Mouse (Mus musculus) CH12F3 (cell line): ENCODE data around the gene Kcnh6.
"Not testable (repeated sequence)": the region's sequence is repeated elsewhere in the genome, so short reads cannot be mapped to it uniquely, and the experiment has no call there.

Experiments used
- in situ Hi-C: fragments of 300-500 bp; cut with MboI; formaldehyde crosslinking; loops from 2 replicates; pipeline ENCODE4 v1.14.3; 2020; ENCODE audit warnings: low sequenced_read_pairs

Kcnh6 gene

GRCm38 (mm10) chr11:106060549-106060948 is 52.6 kb downstream of the Kcnh6 start:
- in situ Hi-C loops: no loop called here

DNA sequence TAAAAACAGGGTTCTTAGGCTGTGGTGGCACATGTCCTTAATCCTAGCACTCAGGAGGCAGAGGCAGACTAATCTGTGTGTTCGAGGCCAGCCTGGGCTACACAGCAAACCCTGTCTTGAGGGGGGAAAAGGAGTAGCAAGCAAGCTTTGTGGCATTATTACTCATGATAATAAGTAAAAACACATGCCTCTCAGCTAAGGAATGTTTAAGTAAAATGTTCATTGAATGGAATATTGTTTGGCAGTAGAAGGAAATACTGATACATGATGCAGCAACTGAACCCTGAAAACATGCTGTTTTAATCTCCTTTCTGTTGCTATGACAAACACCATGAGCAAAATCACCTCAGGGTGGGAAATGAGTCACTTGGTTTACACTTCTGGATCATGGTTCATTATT is 53.4 kb downstream of the Kcnh6 start:
- in situ Hi-C loops: no loop called here

GRCm38 (mm10) chr11:106063756-106064155 is 55.8 kb downstream of the Kcnh6 start:
- in situ Hi-C loops: no loop called here

GRCm38 (mm10) chr11:106065073-106065922 is 57.4 kb downstream of the Kcnh6 start:
- in situ Hi-C loops: no loop called here

- in situ Hi-C loops: no loop called here
These were observed 58.1 kb downstream of the Kcnh6 start, which contains the start of gene Taco1 for GRCm38 (mm10) chr11:106065923-106066571. Gene Taco1 (plus strand): TSS chr11:106066061.

GRCm38 (mm10) chr11:106066616-106067015 is 58.7 kb downstream of the Kcnh6 start:
- in situ Hi-C loops: not testable (repeated sequence)

- in situ Hi-C loops: no loop called here
These were observed 65.8 kb downstream of the Kcnh6 start for GRCm38 (mm10) chr11:106073774-106074173.

DNA sequence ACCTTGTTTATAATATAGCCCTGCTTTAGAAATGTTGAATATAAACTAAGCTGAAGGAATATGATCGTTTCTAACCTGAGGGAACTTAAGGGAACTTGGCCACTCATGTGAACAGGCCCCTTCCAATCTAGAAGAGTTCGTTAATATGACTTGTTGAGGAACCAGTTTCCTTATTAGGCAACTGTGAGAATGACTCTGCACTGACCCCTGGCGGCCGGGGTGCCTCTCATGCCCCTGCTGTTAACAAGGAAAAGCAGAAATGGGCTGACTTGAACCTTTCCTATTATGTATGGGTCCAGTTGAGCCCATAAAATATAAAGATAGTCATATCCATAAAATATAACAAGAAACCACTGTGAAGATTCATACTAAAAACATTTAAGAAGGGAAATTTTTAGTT is 68.4 kb downstream of the Kcnh6 start:
- in situ Hi-C loops: no loop called here
